10 mouse cellular contexts compared by ENCODE assay signal in the genomic region with DNA sequence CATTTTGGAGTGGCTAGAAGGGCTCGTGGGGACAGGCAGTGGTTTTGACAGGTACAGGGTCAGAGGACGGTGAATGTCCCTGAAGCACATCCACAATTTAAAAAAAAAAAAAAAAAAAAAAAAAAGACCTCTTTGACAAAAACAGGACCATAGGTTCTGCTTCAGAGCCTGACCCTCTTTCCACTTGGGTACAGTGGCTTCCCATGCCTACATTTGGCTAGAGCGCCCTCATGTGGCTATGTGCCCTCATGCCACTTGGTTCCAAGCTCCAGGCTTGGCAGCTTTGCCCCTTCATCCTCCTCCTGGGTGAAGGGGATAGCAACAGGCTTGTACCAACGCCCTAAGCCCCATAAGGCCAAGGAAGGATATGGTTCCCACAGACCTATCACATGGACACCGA. TPM values are rescaled to one million over a fixed set of nuclear protein-coding genes. Genes with fewer than 3 reads are reported as not detected.
A peak's percentile ranks its signal among the peaks of the same experiment; 100 is the strongest.
DNase-seq lines count a peak whose midpoint lies in the region; ATAC-seq lines count a peak whose summit lies in the region.
"Had no signal": no experiment of that assay in that cellular context is flagged by ENCODE, and none has a peak within 500 bp of the region (broad histone marks: within the 10 kb centered on the region; RNA-seq: fewer than 3 reads in every experiment).

No protein-coding gene starts in this region.

- ATAC-seq in hindbrain, embryonic 12.5 days (ENCODE audit: low FRiP score), result no peak

- no peaks in the 10 kb centered on the region for H3K4me1 ChIP-seq in hindbrain, embryonic 10.5 days (replicated peaks)
- H3K4me1 ChIP-seq in hindbrain, embryonic 12.5 days, result no peaks in the 10 kb centered on the region

- 0 out of 2 replicates have a peak, but pooled peaks cover 2% of the 10 kb centered on the region for H3K9me3 ChIP-seq in hindbrain, embryonic 10.5 days
- peaks cover 5% of the 10 kb centered on the region; the same call in 1 of the 2 replicates for H3K9me3 ChIP-seq in hindbrain, embryonic 12.5 days (replicated peaks)

- intact Hi-C loops in gastrocnemius, postnatal 36 days (cut with DNase I), result loop anchor here (2.0 to 5.0 kb wide), 4 partner anchors 72 to 297 kb away; no protein-coding TSS in a partner anchor

- H3K4me3 ChIP-seq in hindbrain, embryonic 10.5 days, result no peak overlapping the region
- no peak overlapping the region for H3K4me3 ChIP-seq in hindbrain, embryonic 12.5 days

- H3K4me2 ChIP-seq in hindbrain, embryonic 12.5 days (replicated peaks), result no peak overlapping the region

- H3K9ac ChIP-seq in hindbrain, embryonic 12.5 days, result no peak overlapping the region

- H3K27ac ChIP-seq in hindbrain, embryonic 10.5 days, result no peak overlapping the region
- no peak overlapping the region for H3K27ac ChIP-seq in hindbrain, embryonic 12.5 days

- no peaks in the 10 kb centered on the region for H3K36me3 ChIP-seq in hindbrain, embryonic 10.5 days
- no peaks in the 10 kb centered on the region for H3K36me3 ChIP-seq in hindbrain, embryonic 12.5 days

- 51% methylated on average over 5 of the region's 5 CpGs for WGBS in hindbrain, embryonic 10.5 days
- WGBS in hindbrain, embryonic 12.5 days, result 46% methylated on average over 5 of the region's 5 CpGs

- DNase-seq in hindbrain, embryonic 10.5 days (ENCODE audit: low spot score), result peak; percentile 49
- peak; percentile 25 for DNase-seq in Muller cell, postnatal 12 days (ENCODE audit: inconsistent ontology term)
- DNase-seq in cerebellum, adult 9-11 months, result peak; percentile 65
- peak; percentile 58 to 66 for DNase-seq in gastrocnemius, postnatal 36 days
- peak; percentile 62 to 73 for DNase-seq in layer of hippocampus, postnatal 36 days
- peak; percentile 18 to 56 for DNase-seq in natural killer cell, adult 2 months (ENCODE audit: low spot score in 2 of 2)
- DNase-seq in thymus, postnatal 0 days (ENCODE audit: low spot score), result peak; percentile 59

- H3K27me3 ChIP-seq in hindbrain, embryonic 10.5 days (ENCODE audit: insufficient read depth, poor library complexity, severe bottlenecking), result no peaks in the 10 kb centered on the region
- no peaks in the 10 kb centered on the region for H3K27me3 ChIP-seq in hindbrain, embryonic 12.5 days

RNA-seq across cellular contexts. Expression of gene AL607142.1, which starts 39.8 kb away (rescaled TPM):
- polyA plus RNA-seq in hindbrain, embryonic 10.5 days (2016; fragmentation: Nextera tagmentation; extraction: Ambion mirVana), result not detected in 2 replicates
- polyA plus RNA-seq in hindbrain, embryonic 12.5 days (2016; fragmentation: Nextera tagmentation; extraction: Ambion mirVana), result not detected in 2 replicates
- total RNA-seq in gastrocnemius, postnatal 36 days (2021), result not detected
- not detected for total RNA-seq in layer of hippocampus, postnatal 36 days (2021)
- polyA plus RNA-seq in thymus, postnatal 0 days (2015; fragmentation: Nextera tagmentation; extraction: Ambion mirVana), result not detected in 2 replicates
- total RNA-seq: layer of hippocampus, adult 8-10 months had no signal
- polyA plus RNA-seq: stomach, embryonic 14.5 days had no signal

RNA-seq across cellular contexts. Expression of gene Edn2, which starts 56.4 kb away (rescaled TPM):
- 0.10 TPM in 1 of 2 replicates, not detected in the other for polyA plus RNA-seq in hindbrain, embryonic 10.5 days (2016; fragmentation: Nextera tagmentation; extraction: Ambion mirVana)
- not detected in 2 replicates for polyA plus RNA-seq in hindbrain, embryonic 12.5 days (2016; fragmentation: Nextera tagmentation; extraction: Ambion mirVana)
- not detected for total RNA-seq in gastrocnemius, postnatal 36 days (2021)
- total RNA-seq in layer of hippocampus, postnatal 36 days (2021), result not detected
- 0.69 and 0.73 TPM in 2 replicates for polyA plus RNA-seq in thymus, postnatal 0 days (2015; fragmentation: Nextera tagmentation; extraction: Ambion mirVana)
- total RNA-seq: layer of hippocampus, adult 8-10 months had no signal
